Mouse (Mus musculus) megakaryocyte, embryonic 14.5 days (primary cell): ENCODE data around the gene Arhgef25.

Experiments
- FLI1 ChIP-seq: IDR thresholded peaks from 2 replicates; pipeline ENCODE4 v1.6.1; 2012; ENCODE audit warnings: low read length, inconsistent platforms, mixed read lengths
- GATA1 ChIP-seq: IDR thresholded peaks from 3 replicates; pipeline ENCODE4 v1.6.1; 2012; ENCODE audit warnings: mixed read lengths, low read length, inconsistent platforms, borderline replicate concordance

- TF ChIP-seq FLI1 (no peak), GATA1 (no peak)
Measured at GRCm38 (mm10) chr10:127238241-127238824, 48.5 kb upstream of the Arhgef25 start.
